Mouse (Mus musculus): ENCODE results near the gene Snx1. TPM values are rescaled to one million over a fixed set of nuclear protein-coding genes. Genes with fewer than 3 reads are reported as not detected.
A peak's percentile ranks its signal among the peaks of the same experiment; 100 is the strongest.

The Snx1 gene
- total and polyA plus RNA-seq, 3 experiments: 86.4 to 186 (median 110) TPM

DNA sequence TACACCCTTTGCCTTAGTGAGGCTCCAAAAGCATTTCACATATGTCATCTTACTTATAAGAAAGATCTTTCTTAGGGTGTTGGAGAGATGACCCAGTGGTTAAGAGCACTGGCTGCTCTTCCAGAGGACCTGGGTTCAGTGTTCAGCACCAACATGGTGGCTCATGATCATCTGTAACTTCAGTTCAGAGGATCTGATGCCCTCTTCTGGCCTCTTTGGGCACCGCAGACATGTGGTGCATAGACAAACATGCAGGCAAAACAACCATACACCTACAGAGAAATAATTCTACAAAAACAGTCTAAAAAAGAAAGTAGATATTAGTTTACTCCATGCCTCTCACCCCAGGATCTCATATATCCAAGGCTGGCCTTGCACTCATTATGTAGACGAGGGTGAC, 33.8 kb upstream of the Snx1 start:
- Histone ChIP-seq H3K27me3 (replicated peaks) (no peaks in the 10 kb centered on the region), H3K27ac (ENCODE audit: insufficient read depth, low read depth) (no peak overlapping the region), H3K9ac (ENCODE audit: insufficient read depth, low read depth) (no peak overlapping the region), H3K36me3 (replicated peaks in 1 of 2; ENCODE audit: control insufficient read depth in 1 of 2, insufficient read depth in 1 of 2, low read length in 1 of 2) (peaks cover 0 to 26% of the 10 kb centered on the region in 2 experiments), H3K4me2 (ENCODE audit: insufficient read depth, low read depth, poor library complexity, severe bottlenecking) (no peak overlapping the region), H3K4me1 (ENCODE audit: control insufficient read depth in 1 of 2, insufficient read depth in 2 of 2) (peaks cover 11 to 53% of the 10 kb centered on the region in 2 experiments), H3K9me3 (replicated peaks; ENCODE audit: low read length) (peaks cover 5% of the 10 kb centered on the region), H3K4me3 (replicated peaks in 1 of 3; ENCODE audit: low read depth in 2 of 3, low read length in 2 of 3, poor library complexity in 1 of 3) (no peak overlapping the region), H3K79me2 (replicated peaks; ENCODE audit: control insufficient read depth, extremely low read depth, insufficient read depth, poor library complexity, severe bottlenecking) (peaks cover 8% of the 10 kb centered on the region; the same call in 1 of the 2 replicates)
- in situ Hi-C loops (cut with MboI; ENCODE audit: low pct_ligation_motif_present, low pct_unique_long_range_greater_than_20kb, low sequenced_read_pairs) (loop anchor here (5.0 to 25.0 kb wide), 3 partner anchors 37 to 252 kb away; no protein-coding TSS in a partner anchor), dilution Hi-C loops (cut with MboI; ENCODE audit: extremely low pct_ligation_motif_present, extremely low pct_unique_long_range_greater_than_20kb, low sequenced_read_pairs) (no loop called here)
- no peak for DNase-seq (ENCODE audit: extremely low read depth)
- TF ChIP-seq UBTF (IDR thresholded peaks at IDR 0.05; ENCODE audit: low read depth, low read length): no peak
- TF ChIP-seq CTCF (conservative IDR thresholded peaks at IDR 0.05 in 1 of 2, IDR thresholded peaks at IDR 0.05 in 1 of 2; ENCODE audit: low read depth in 2 of 2, low read length in 2 of 2): peak in 1 of 2 experiments; percentile 47; a peak in 2 of 4 replicates
- TF ChIP-seq SMC3 (IDR thresholded peaks at IDR 0.05; ENCODE audit: low read depth, low read length): peak; percentile 3; the same call in 1 of the 2 replicates

DNA sequence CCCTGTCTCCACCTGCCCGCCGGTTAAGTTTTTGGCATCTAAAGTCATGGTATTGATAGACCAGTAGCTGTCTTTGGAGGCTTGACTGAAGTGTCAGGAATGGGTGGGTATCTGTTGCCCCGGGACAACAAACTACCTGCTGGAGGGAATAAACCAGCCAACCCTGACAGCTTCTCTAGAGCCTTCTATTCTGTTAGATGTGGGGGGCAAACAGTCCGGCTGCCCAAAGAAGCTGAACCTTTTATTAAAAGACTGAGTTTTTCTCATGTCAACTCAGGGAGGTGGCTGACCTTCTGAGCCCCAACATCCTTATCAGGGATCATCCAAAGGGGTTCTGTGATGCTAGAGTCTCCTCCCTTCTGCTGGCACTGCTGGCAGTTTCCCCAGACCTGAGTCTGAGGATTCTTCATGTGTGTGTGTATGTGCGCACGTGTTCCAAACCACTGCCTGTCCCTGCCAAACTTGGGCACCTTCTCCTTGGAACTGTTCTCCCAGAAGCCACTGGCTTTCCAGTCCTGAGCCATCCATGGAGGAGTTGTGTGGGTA, 32.6 kb upstream of the Snx1 start:
- no peak overlapping the region for H3K27ac ChIP-seq (ENCODE audit: insufficient read depth, low read depth)
- H3K4me1 ChIP-seq (ENCODE audit: control insufficient read depth in 1 of 2, insufficient read depth in 2 of 2): peaks cover 11 to 53% of the 10 kb centered on the region in 2 experiments
- in situ Hi-C loops (cut with MboI; ENCODE audit: low pct_ligation_motif_present, low pct_unique_long_range_greater_than_20kb, low sequenced_read_pairs) (loop anchor here (10.0 to 25.0 kb wide), 2 partner anchors 126 to 253 kb away; no protein-coding TSS in a partner anchor), dilution Hi-C loops (cut with MboI; ENCODE audit: extremely low pct_ligation_motif_present, extremely low pct_unique_long_range_greater_than_20kb, low sequenced_read_pairs) (no loop called here)
- peaks cover 0 to 23% of the 10 kb centered on the region in 2 experiments for H3K36me3 ChIP-seq (replicated peaks in 1 of 2; ENCODE audit: control insufficient read depth in 1 of 2, insufficient read depth in 1 of 2, low read length in 1 of 2)
- peak overlapping the region; percentile 57 to 93 (median 78) for H3K4me3 ChIP-seq (replicated peaks in 1 of 3; ENCODE audit: low read depth in 2 of 3, low read length in 2 of 3, poor library complexity in 1 of 3)
- DNase-seq (ENCODE audit: extremely low read depth): no peak
- peak overlapping the region; percentile 68; the same call in 1 of the 2 replicates for H3K9ac ChIP-seq (ENCODE audit: insufficient read depth, low read depth)
- H3K27me3 ChIP-seq (replicated peaks): no peaks in the 10 kb centered on the region
- H3K9me3 ChIP-seq (replicated peaks; ENCODE audit: low read length): peaks cover 5% of the 10 kb centered on the region
- TF ChIP-seq BHLHE40 (IDR thresholded peaks at IDR 0.05; ENCODE audit: low read depth, low read length) (no peak), MAFK (IDR thresholded peaks at IDR 0.05; ENCODE audit: insufficient replicate concordance, low read length) (no peak), TBP (conservative IDR thresholded peaks at IDR 0.05; ENCODE audit: low read depth, low read length) (no peak), POLR2AphosphoS2 (IDR thresholded peaks at IDR 0.05; ENCODE audit: low read depth, low read length) (no peak), E2F4 (IDR thresholded peaks at IDR 0.05; ENCODE audit: insufficient replicate concordance, low read depth, low read length) (no peak), ZMIZ1 (IDR thresholded peaks at IDR 0.05; ENCODE audit: low read depth, low read length) (no peak), SMC3 (IDR thresholded peaks at IDR 0.05; ENCODE audit: low read depth, low read length) (no peak), CHD1 (IDR thresholded peaks at IDR 0.05; ENCODE audit: low read depth, low read length) (no peak), ZKSCAN1 (IDR thresholded peaks at IDR 0.05; ENCODE audit: borderline replicate concordance, low read depth, low read length) (no peak), RCOR1 (conservative IDR thresholded peaks at IDR 0.05; ENCODE audit: low read depth, low read length) (no peak), CHD2 (IDR thresholded peaks at IDR 0.05; ENCODE audit: low read length) (no peak), IRF4 (IDR thresholded peaks at IDR 0.05; ENCODE audit: low read depth, low read length) (no peak), CTCF (conservative IDR thresholded peaks at IDR 0.05 in 1 of 2, IDR thresholded peaks at IDR 0.05 in 1 of 2; ENCODE audit: low read depth in 2 of 2, low read length in 2 of 2) (no peak), PAX5 (IDR thresholded peaks at IDR 0.05; ENCODE audit: low read length) (no peak)
- H3K79me2 ChIP-seq (replicated peaks; ENCODE audit: control insufficient read depth, extremely low read depth, insufficient read depth, poor library complexity, severe bottlenecking): peaks cover 8% of the 10 kb centered on the region; the same call in 1 of the 2 replicates
- H3K4me2 ChIP-seq (ENCODE audit: insufficient read depth, low read depth, poor library complexity, severe bottlenecking): peak overlapping the region; percentile 35

Data from CH12.LX (cell line).